Mouse (Mus musculus): ENCODE results near the gene Cdc25b.

DNA sequence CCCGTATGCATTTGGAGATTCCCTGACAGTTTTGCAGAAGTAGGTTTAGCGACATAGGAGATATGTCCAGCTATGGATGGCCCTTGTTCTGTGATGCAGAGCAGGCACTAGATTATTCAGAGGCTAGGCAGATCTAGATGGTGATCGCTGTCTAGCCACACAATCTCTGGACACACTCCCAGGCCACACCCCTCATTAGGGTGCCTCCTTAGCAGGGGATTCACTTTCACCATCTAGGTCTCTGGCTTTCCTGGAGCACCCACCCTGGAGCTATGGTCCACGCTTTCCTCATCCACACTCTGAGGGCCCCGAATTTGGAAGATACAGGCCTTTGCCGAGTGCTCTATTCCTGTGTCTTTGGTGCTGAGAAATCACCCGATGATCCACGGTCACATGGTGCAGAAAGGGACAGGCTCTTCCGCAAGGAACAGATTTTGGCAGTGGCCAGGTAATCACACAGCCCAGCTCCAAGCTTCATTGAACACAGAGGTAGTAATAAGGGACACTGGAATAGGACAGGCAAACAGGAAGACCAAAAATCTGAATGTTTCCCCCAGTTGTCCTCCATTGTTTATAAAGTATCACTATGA lies 24.4 kb downstream of the Cdc25b start:
- TF ChIP-seq CTCF (conservative IDR thresholded peaks at IDR 0.05; ENCODE audit: insufficient read depth, insufficient read length, low read depth, low read length): no peak
- no peak for TF ChIP-seq POLR2A (IDR thresholded peaks at IDR 0.05; ENCODE audit: low read depth, low read length)

Data from kidney, adult 2 months (tissue).